Mouse (Mus musculus): Measurements from ENCODE around the gene Mboat1. TPM values are rescaled to one million over a fixed set of nuclear protein-coding genes. Genes with fewer than 3 reads are reported as not detected.

Mboat1 gene
- total RNA-seq, 2 experiments from 2014 or later: 0.38 to 0.87 TPM

Other genes starting within 250 kb of the Mboat1 start
- gene E2f3, start 150.4 kb upstream of the Mboat1 start, total RNA-seq (2014; fragmentation: Nextera tagmentation): 20.6 and 22.3 TPM in 2 replicates
- gene E2f3, start 150.4 kb upstream of the Mboat1 start, total RNA-seq (2017): 13.1 and 14.8 TPM in 2 replicates
- 4.5 and 14.8 TPM in 2 replicates for gene Agtr1a, start 200.0 kb downstream of the Mboat1 start, total RNA-seq (2014; fragmentation: Nextera tagmentation)
- 2.8 and 9.7 TPM in 2 replicates for gene Agtr1a, start 200.0 kb downstream of the Mboat1 start, total RNA-seq (2017)